Mouse (Mus musculus) bone marrow macrophage, adult 2 months (primary cell): Measurements from ENCODE around the gene Abhd17b.

Experiments
- CTCF ChIP-seq: IDR thresholded peaks from 2 replicates; pipeline ENCODE4 v1.5.1; 2012; ENCODE audit warnings: low read depth, mild to moderate bottlenecking, low read length, moderate library complexity
- POLR2A ChIP-seq: IDR thresholded peaks from 2 replicates; pipeline ENCODE4 v1.6.1; 2012; ENCODE audit warnings: mild to moderate bottlenecking, low read depth, low read length, borderline replicate concordance

DNA sequence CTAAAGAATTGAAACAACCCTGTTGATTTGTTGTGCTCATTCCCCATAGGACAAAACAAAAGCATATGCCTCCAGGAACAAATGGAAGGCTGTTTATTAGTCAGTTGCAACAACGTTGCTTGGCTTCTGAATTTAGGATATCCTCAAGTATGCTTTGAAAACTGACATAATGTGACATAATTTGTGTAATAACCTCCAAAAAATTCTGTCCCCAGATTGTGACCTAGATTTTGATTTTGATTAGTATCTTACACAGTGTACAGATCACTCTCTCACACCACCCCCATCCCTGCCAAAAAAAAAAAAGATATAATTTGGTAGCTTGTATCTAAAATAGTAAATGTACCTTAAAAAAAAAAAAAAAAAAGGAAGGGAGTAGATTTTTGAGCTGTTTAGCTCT, 7.7 kb downstream of the Abhd17b start:
- TF ChIP-seq CTCF: no peak
- no peak for TF ChIP-seq POLR2A
